Mouse (Mus musculus) ES-Bruce4 (cell line): Measurements from ENCODE around the gene Trim11.

ENCODE experiments used
- CTCF ChIP-seq: IDR thresholded peaks from one replicate; pipeline ENCODE4 v1.8.1; 2011; ENCODE audit warnings: low read depth, low read length
- EP300 ChIP-seq: IDR thresholded peaks from 2 replicates; pipeline ENCODE4 v1.6.1; 2011; ENCODE audit warnings: low read depth, low read length; ENCODE audit not compliant: insufficient read depth

- TF ChIP-seq CTCF (no peak), EP300 (no peak)
Measured at GRCm38 (mm10) chr11:58979661-58980060, 1.8 kb downstream of the Trim11 start.
